Mouse (Mus musculus): ENCODE data around the gene Ripk3.

Ripk3 gene

GRCm38 (mm10) chr14:55788256-55789050 is at the start of gene Ripk3:
Ripk3 (minus strand) TSS chr14:55788865.
- peak; percentile 79 for DNase-seq

GRCm38 (mm10) chr14:55838312-55838711 is 49.6 kb upstream of the Ripk3 start:
- DNase-seq: no peak

- DNase-seq: peak; percentile 23
Observed at GRCm38 (mm10) chr14:55834808-55835533, 46.3 kb upstream of the Ripk3 start.

DNA sequence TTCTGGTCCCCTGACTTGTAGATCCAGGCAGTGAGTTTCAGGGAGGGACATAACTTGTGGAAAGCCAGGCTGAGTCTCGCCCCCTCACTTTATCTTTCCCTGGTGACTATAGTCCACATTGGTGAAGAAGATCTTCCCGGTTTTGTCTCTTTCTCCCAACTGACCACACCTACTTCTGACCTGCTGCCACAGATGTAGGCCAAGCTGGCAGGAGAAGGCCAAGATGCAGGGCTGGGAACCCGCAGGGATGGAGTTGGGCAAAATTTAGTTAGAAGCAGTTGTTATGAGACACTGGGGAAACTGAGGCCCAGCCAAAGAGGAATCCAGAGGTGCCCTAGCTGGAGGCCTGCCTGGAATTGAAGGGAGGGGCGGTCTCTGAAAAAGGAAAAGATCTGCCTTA is 44.5 kb upstream of the Ripk3 start:
- DNase-seq: no peak

GRCm38 (mm10) chr14:55830331-55830730 is 41.7 kb upstream of the Ripk3 start:
- DNase-seq: peak; percentile 24

GRCm38 (mm10) chr14:55829854-55830253 is 41.2 kb upstream of the Ripk3 start:
- DNase-seq: no peak

GRCm38 (mm10) chr14:55828716-55829263 is 40.1 kb upstream of the Ripk3 start:
- peak; percentile 53 for DNase-seq

- peak; percentile 12 for DNase-seq
Observed at GRCm38 (mm10) chr14:55826551-55827340, 38.1 kb upstream of the Ripk3 start.

DNA sequence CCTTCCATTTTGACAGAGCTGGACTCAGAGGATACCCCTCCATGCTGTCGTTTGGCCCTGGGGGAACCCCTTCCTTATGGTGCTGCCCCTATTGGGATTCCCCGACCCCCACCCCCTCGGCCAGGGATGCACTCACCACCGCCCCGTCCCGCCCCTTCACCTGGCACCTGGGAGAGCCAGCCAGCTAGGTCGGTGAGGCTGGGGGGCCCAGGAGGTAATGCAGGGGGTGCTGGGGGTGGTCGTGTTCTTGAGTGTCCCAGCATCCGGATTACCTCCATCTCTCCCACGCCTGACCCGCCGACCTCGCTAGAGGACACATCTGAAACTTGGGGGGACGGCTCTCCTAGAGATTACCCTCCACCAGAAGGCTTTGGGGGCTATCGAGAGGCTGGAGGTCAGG is 37.5 kb upstream of the Ripk3 start:
- DNase-seq: no peak

GRCm38 (mm10) chr14:55825216-55826051 is 36.8 kb upstream of the Ripk3 start:
- DNase-seq: peak; percentile 56

GRCm38 (mm10) chr14:55824481-55825215 is 36.0 kb upstream of the Ripk3 start:
- DNase-seq: peak; percentile 89

DNA sequence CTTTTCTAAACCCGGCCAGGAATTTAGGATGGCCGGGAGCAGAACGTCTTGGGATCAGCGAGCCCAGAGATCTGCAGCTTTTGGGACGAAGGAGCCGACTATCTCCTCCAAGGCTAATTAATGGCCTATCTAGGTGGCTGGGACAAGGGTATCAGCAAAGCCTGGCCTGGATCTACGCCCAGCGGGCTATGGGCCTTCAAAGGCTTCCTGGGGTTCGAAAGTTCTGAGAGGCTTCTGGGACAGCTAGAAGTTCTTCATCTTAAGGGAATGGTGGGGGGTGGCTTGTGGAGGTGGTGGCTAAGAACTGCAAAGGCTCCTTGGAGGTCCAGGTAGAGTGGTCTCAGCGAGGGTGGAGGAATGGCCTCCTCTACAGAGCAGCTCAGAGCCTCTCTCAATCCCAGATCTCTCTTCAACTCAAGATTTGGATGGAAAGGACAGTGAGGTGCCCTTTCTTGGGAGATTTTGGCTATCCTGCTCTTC is 35.4 kb upstream of the Ripk3 start:
- peak; percentile 76 for DNase-seq

DNA sequence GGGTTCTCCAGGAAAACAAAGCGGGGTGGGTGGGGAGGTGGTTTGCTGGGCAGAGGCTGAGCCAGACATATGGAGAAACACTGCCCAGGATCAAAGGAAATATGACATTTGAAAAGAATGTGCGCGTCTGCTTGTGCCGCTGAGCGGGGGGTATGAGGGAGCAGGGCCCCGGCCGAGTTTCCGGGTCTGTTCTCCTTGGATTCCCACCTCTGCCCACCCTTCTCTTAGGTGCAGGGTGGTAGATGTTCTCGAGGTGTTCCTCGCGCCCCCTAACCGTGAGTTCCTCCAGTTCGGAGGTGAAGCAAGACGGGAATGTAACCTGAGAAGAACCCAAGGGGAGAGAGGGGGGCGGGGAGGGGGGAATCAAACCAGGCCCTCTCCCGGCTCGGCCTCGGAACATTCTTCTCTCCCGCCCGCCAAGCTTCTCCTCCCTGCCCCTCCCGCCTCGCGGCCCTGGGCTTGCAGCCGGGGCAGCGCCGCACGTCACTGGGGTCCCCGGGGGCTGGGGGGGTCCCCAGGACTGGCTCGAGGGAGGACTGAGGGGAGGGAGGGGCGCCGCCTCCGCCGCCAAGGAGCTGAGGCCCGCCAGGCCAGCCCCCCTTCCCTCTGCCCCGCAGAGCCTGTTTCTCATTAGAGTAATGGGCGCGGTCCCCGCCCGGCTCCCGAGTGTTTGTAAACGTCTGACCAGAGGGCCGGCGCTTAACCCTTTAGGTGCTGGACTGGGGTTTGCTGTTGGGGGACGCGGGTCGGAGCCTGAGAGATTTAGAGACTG is 34.5 kb upstream of the Ripk3 start, which contains the start of gene Nfatc4:
Gene Nfatc4, plus strand, starts transcription at position 154 of the 772 bp plus-strand sequence.
- peak; percentile 97 for DNase-seq

- peak; percentile 92 for DNase-seq
Observed at GRCm38 (mm10) chr14:55822435-55822990, 33.8 kb upstream of the Ripk3 start.

- peak; percentile 0 for DNase-seq
Observed at GRCm38 (mm10) chr14:55820576-55820975, 31.9 kb upstream of the Ripk3 start.

DNA sequence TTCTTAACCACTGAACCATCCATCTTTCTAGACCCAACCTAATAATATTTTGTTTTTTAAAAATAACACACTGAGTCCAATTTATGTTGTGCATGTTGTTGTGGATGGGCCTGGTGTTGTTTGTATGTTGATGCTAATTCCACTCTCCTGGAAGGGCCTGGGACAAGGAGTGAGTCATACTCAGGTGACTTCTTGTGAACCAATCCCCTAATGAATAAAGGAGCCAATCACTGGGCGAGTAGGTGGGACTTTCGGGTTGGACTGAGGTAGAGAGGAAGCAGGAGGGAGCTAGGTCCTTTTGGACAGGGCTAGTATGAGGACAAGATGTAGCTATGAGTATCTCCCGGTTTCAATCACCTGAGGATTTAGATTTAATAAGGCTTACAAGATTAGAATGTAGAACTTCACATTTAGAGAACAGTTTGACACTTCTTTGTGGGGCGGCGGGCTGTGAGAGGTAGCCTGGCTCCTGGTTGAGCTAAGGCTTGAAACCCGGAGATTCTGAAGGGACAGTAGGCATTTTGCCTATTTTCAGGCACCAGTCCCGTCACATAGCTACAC is 31.3 kb upstream of the Ripk3 start:
- peak; percentile 1 for DNase-seq

GRCm38 (mm10) chr14:55815310-55815751 is 26.7 kb upstream of the Ripk3 start:
- peak; percentile 84 for DNase-seq

- peak; percentile 82 for DNase-seq
Observed at GRCm38 (mm10) chr14:55814885-55815284, 26.2 kb upstream of the Ripk3 start.

GRCm38 (mm10) chr14:55795380-55796163 is 6.9 kb upstream of the Ripk3 start:
- DNase-seq: peak; percentile 63

Data from lung, postnatal 10 days (tissue).